Mouse (Mus musculus) bone marrow, adult 2 months (tissue): ENCODE data around the gene Gm49340.

ENCODE experiments used
- CTCF ChIP-seq: fragments of 200-500 bp; IDR thresholded peaks from 2 replicates; pipeline ENCODE4 v1.5.1; 2011; ENCODE audit warnings: low read length, control low read depth; ENCODE audit not compliant: control insufficient read depth, insufficient read depth
- POLR2A ChIP-seq: fragments of 200-500 bp; IDR thresholded peaks from 2 replicates; pipeline ENCODE4 v1.6.1; 2011; ENCODE audit warnings: low read depth, mild to moderate bottlenecking, control low read depth, low read length, borderline replicate concordance; ENCODE audit not compliant: control insufficient read depth

GRCm38 (mm10) chr11:73399514-73399913 is 70.0 kb downstream of the Gm49340 start, which contains the start of gene Olfr1:
- no peak for TF ChIP-seq POLR2A
- no peak for TF ChIP-seq CTCF
